Mouse (Mus musculus): ENCODE results near the gene Psd.

The Psd gene

GRCm38 (mm10) chr19:46326756-46327305, at the start of gene Psd:
Psd (minus strand) TSS chr19:46327156.
- DNase-seq (ENCODE audit: low read depth) = peak; percentile 78

- DNase-seq (ENCODE audit: low read depth) = no peak
Measured at GRCm38 (mm10) chr19:46375891-46376290, 48.9 kb upstream of the Psd start.

GRCm38 (mm10) chr19:46375489-46375888, 48.5 kb upstream of the Psd start:
- DNase-seq (ENCODE audit: low read depth) = no peak

GRCm38 (mm10) chr19:46374477-46375088, 47.6 kb upstream of the Psd start:
- DNase-seq (ENCODE audit: low read depth) = no peak

GRCm38 (mm10) chr19:46369204-46369603, 42.2 kb upstream of the Psd start:
- DNase-seq (ENCODE audit: low read depth) = peak; percentile 38

- no peak for DNase-seq (ENCODE audit: low read depth)
Measured at GRCm38 (mm10) chr19:46367798-46368590, 41.0 kb upstream of the Psd start.

GRCm38 (mm10) chr19:46363294-46364009, 36.5 kb upstream of the Psd start:
- no peak for DNase-seq (ENCODE audit: low read depth)

- DNase-seq (ENCODE audit: low read depth) = no peak
Measured at GRCm38 (mm10) chr19:46362104-46362503, 35.1 kb upstream of the Psd start.

GRCm38 (mm10) chr19:46358381-46358780, 31.4 kb upstream of the Psd start:
- DNase-seq (ENCODE audit: low read depth) = no peak

- peak; percentile 35 for DNase-seq (ENCODE audit: low read depth)
Measured at GRCm38 (mm10) chr19:46357344-46358280, 30.7 kb upstream of the Psd start.

- peak; percentile 84 for DNase-seq (ENCODE audit: low read depth)
Measured at GRCm38 (mm10) chr19:46356701-46357138, 29.8 kb upstream of the Psd start.

- DNase-seq (ENCODE audit: low read depth) = no peak
Measured at GRCm38 (mm10) chr19:46350168-46350932, 23.4 kb upstream of the Psd start, which contains the start of gene 2310034G01Rik. 2310034G01Rik (minus strand) TSS chr19:46350302.

GRCm38 (mm10) chr19:46349550-46349949, 22.6 kb upstream of the Psd start:
- DNase-seq (ENCODE audit: low read depth) = no peak

- peak; percentile 73 for DNase-seq (ENCODE audit: low read depth)
Measured at GRCm38 (mm10) chr19:46348761-46349458, 22.0 kb upstream of the Psd start.

- DNase-seq (ENCODE audit: low read depth) = no peak
Measured at GRCm38 (mm10) chr19:46347936-46348668, 21.1 kb upstream of the Psd start.

GRCm38 (mm10) chr19:46347146-46347545, 20.2 kb upstream of the Psd start:
- no peak for DNase-seq (ENCODE audit: low read depth)

- no peak for DNase-seq (ENCODE audit: low read depth)
Measured at GRCm38 (mm10) chr19:46344710-46345419, 17.9 kb upstream of the Psd start.

- DNase-seq (ENCODE audit: low read depth) = no peak
Measured at GRCm38 (mm10) chr19:46339287-46339971, 12.5 kb upstream of the Psd start.

Data from naive thymus-derived CD4-positive, alpha-beta T cell, adult 2 months (primary cell).